Mouse (Mus musculus): Measurements from ENCODE around the gene Mrpl51. TPM values are rescaled to one million over a fixed set of nuclear protein-coding genes. Genes with fewer than 3 reads are reported as not detected.
A peak's percentile ranks its signal among the peaks of the same experiment; 100 is the strongest.

The Mrpl51 gene
- total RNA-seq, 2 experiments from 2014 or later, result 63.2 to 72.2 TPM

DNA sequence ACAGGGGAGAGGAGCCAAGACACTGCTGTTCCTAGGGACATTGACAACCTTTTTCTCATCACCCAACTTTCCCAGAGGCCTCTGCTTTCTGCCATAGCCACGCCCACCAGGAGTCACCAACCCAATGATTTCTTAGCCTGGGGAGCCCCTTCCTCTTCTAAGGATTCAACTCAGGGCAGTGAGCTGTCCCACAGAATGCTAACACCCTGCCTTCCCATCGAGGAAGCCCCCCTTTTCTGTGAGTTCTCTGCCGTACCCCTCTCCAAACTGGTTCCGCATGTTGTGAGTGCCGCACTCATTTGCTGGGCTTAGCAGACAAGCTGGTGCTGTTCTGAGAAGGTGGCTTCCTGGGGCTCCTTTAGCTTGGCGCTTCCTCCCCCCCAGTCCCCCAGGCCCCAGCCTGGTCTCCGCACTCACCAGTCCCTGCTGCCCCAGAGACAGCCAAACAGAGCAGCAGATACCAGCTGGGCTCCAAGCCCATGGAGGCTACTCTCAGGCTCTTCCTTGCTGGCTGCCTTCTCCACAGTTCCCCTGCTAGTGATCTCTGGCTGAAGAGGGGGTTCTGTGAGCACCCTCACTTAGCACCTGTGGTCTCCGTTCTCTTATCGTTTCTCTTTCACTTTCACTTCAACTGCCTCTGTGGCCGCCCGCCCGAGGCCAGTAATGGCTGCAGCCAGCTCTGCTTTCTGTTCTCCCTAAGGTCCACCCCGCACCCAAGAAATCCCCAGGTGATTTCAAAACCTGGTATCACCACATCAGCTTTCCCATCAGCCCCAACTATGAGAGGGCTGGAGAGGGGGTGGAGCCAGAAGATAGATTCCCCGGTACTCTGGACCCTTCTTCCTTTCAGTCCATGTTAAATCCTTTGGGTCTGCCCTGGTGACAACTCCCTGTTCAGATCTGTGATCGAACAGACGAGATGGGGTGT is 39.8 kb downstream of the Mrpl51 start, which contains the start of gene Tapbpl:
Gene Tapbpl, minus strand, starts transcription at position 744 of the 928 bp plus-strand sequence.
- peak; percentile 35 to 62 for DNase-seq (ENCODE audit: low spot score in 2 of 2)

DNA sequence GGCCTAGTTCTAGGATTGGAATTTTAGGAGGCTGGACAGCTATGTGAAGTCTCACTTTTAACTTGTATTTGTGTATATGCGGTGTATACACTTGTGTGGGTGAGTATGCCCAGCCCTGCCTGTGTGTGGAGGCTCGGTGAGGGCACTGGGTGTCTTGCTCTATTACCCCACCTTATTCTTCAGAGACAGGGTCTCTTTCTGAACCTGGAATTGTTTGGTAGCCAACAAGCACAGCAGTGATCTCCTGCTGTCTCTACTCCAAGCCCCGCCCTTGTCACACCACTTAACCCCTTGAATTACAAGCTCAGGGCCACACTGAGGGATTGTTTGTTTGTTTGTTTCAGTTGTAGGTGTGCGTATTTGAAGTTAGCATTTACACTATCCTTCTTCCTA is 40.4 kb downstream of the Mrpl51 start:
- no peak for DNase-seq (ENCODE audit: low spot score in 2 of 2)

- no peak for DNase-seq (ENCODE audit: low spot score in 2 of 2)
Measured at GRCm38 (mm10) chr6:125232516-125232915, 40.9 kb downstream of the Mrpl51 start.

GRCm38 (mm10) chr6:125233816-125234519 is 42.4 kb downstream of the Mrpl51 start:
- no peak for DNase-seq (ENCODE audit: low spot score in 2 of 2)

DNA sequence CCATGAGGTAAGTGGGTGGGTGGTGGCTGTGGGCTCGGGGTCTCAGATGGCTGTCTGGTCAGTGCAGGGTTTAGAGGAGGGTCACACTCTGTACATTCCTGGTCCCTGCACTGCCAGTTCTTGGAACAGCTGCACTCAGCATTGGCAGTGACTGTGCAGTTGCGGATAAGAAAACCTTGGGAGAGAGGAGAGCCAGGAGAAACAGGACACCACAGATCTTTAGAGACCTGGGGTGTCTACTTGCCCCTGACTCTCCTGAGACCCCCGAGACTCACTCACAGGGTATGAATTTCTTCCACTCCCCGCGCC is 42.9 kb downstream of the Mrpl51 start:
- DNase-seq (ENCODE audit: low spot score in 2 of 2), result no peak

GRCm38 (mm10) chr6:125236341-125236740 is 44.7 kb downstream of the Mrpl51 start:
- DNase-seq (ENCODE audit: low spot score in 2 of 2), result no peak

GRCm38 (mm10) chr6:125236782-125237181 is 45.2 kb downstream of the Mrpl51 start, which contains the start of gene Cd27:
Cd27 (minus strand) TSS chr6:125237010.
- no peak for DNase-seq (ENCODE audit: low spot score in 2 of 2)

- no peak for DNase-seq (ENCODE audit: low spot score in 2 of 2)
Measured at GRCm38 (mm10) chr6:125237421-125237820, 45.8 kb downstream of the Mrpl51 start.

DNA sequence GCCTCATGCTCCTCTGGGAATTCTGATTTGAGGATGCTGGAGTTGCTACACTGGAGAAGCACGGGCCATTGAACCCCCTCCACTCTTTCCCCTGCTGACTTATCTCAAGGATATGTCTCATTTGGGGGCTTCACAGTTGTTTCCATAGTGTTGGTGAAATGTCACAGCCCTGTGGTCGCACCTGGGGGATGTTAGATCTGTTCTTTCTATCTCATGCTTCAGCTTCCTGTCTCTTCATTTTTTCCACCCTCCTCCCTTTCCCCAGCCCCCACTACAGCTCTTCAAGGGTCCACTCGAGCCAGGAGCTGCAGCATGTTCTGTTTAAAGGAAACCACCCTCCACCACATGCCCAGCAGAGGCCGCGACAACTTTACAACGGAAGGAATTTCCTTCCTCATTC is 46.8 kb downstream of the Mrpl51 start:
- no peak for DNase-seq (ENCODE audit: low spot score in 2 of 2)

DNA sequence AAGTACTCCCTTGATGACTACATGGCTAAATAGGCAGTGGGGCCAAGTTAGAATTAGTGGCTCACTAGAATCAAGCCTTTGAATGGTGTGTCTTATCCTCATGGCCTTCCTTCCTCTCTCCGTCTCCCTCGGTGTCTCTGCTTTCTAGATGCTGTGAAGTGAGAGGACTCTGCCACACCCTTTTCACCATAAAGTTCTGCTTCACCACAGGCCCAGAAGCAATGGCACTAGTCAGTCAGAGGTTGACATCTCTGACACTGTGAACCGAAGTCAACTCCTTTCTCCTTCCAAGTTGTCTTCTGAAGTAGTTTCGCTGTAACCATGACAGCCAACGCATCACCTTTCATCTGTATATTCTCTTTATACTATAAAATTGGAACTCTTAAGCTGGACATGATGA is 47.9 kb downstream of the Mrpl51 start:
- DNase-seq (ENCODE audit: low spot score in 2 of 2), result no peak

DNA sequence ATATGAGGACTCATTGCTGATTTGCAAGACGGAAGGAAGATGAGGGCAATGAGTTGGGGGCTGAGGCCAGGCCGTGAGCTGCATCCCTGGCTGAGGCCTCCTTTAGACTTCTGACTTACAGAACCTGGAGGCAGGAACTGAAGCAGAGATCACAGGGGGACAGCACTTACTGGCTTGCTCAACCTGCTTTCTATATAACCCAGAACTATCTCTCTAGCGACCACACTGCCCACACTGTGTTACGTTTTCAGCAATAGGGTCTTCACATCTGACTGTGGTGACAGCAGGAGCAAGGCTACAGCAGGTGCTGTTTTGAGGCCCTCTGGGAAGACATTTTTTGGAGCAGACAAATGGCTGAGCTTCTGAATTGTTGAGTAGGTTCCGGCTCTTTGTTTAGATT is 49.0 kb downstream of the Mrpl51 start:
- no peak for DNase-seq (ENCODE audit: low spot score in 2 of 2)

DNA sequence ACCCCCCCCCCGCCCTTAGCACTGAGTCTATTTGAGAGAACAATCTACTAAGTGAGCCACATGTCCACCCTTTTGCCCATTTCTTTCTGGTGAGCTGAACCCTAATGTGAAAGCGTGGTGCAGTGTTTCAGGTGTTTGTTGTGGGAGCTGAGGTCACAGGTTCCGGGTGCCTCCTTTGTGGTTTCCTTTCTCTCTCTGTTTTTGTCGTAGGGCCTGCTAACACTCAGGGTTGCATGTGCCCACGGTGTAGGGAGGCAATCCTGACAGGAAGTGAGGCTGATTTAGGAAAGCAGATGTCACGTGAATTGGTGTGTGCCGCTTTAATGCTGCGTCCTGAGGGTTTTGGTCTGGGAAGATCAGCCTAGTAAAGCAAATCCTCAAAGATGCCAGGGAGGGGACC is 50.0 kb downstream of the Mrpl51 start:
- no peak for DNase-seq (ENCODE audit: low spot score in 2 of 2)

GRCm38 (mm10) chr6:125244551-125244950 is 53.0 kb downstream of the Mrpl51 start:
- DNase-seq (ENCODE audit: low spot score in 2 of 2), result no peak

Small RNA genes lying within 50 kb of the gene (microRNA-seq; reads per million reads assigned to microRNA genes)
- gene Mir3098 (0.49 to 0.59 reads per million in 2 experiments), gene Mir8113 (0 reads per million in 2 experiments)

Other genes starting within 250 kb of the Mrpl51 start
- gene Cops7a, start 226.3 kb upstream of the Mrpl51 start, total RNA-seq (2021), result 100 to 1,000 TPM; 154 to 161 TPM
- 100 to 1,000 TPM; 168 to 191 TPM for gene Pianp, start 195.1 kb upstream of the Mrpl51 start, total RNA-seq (2021)
- 10 to 100 TPM; 43.1 to 44.9 TPM for gene Zfp384, start 182.7 kb upstream of the Mrpl51 start, total RNA-seq (2021)
- 10 to 100 TPM; 54.1 to 54.6 TPM for gene Ing4, start 152.0 kb upstream of the Mrpl51 start, total RNA-seq (2021)
- gene Acrbp, start 142.1 kb upstream of the Mrpl51 start, total RNA-seq (2021), result 10 to 100 TPM; 15.7 to 17.7 TPM
- gene Lpar5, start 123.9 kb upstream of the Mrpl51 start, total RNA-seq (2021), result under 1 TPM; 0.56 to 0.87 TPM
- 100 to 1,000 TPM; 153 to 176 TPM for gene Chd4, start 95.8 kb upstream of the Mrpl51 start, total RNA-seq (2021)
- 10 to 100 TPM; 31.3 to 32.4 TPM for gene Nop2, start 59.9 kb upstream of the Mrpl51 start, total RNA-seq (2021)
- gene Iffo1, start 46.6 kb upstream of the Mrpl51 start, total RNA-seq (2021), result 10 to 100 TPM; 63.0 to 69.1 TPM
- 1,000 to 10,000 TPM; 2,555 to 2,598 TPM for gene Gapdh, start 25.3 kb upstream of the Mrpl51 start, total RNA-seq (2021)
- 10 to 100 TPM; 20.4 to 25.8 TPM for gene Ncapd2, start 100 bp upstream of the Mrpl51 start, total RNA-seq (2021)
- gene Vamp1, start 23.8 kb downstream of the Mrpl51 start, total RNA-seq (2021), result 10 to 100 TPM; 82.2 to 86.4 TPM
- 1 to 10 TPM; 4.1 to 4.4 TPM for gene Tapbpl, start 40.1 kb downstream of the Mrpl51 start, total RNA-seq (2021)
- gene Cd27, start 45.2 kb downstream of the Mrpl51 start, total RNA-seq (2021), result not detected
- not detected for gene Tuba3a, start 94.2 kb downstream of the Mrpl51 start, total RNA-seq (2021)
- gene Ltbr, start 122.1 kb downstream of the Mrpl51 start, total RNA-seq (2021), result 1 to 10 TPM; 6.5 to 7.4 TPM
- gene Scnn1a, start 128.9 kb downstream of the Mrpl51 start, total RNA-seq (2021), result 1 to 10 TPM; 3.6 to 6.6 TPM
- 10 to 100 TPM; 11.7 to 11.8 TPM for gene Tnfrsf1a, start 157.6 kb downstream of the Mrpl51 start, total RNA-seq (2021)
- under 1 TPM; 0.13 to 0.17 TPM for gene Plekhg6, start 189.0 kb downstream of the Mrpl51 start, total RNA-seq (2021)

All from layer of hippocampus, adult 18-20 months (tissue).